Mouse (Mus musculus): ENCODE data around the gene Hexim2. TPM values are rescaled to one million over a fixed set of nuclear protein-coding genes. Genes with fewer than 3 reads are reported as not detected.

The Hexim2 gene
- polyA plus RNA-seq, 1 experiment from 2014 or later, result 12.3 TPM

GRCm38 (mm10) chr11:103173771-103174344 lies 41.6 kb downstream of the Hexim2 start:
- 92% methylated on average over 11 of the region's 11 CpGs for WGBS
- H3K4me1 ChIP-seq, result peaks cover 24% of the 10 kb centered on the region
- H3K27me3 ChIP-seq (ENCODE audit: low read depth, poor library complexity, severe bottlenecking), result peaks cover 67% of the 10 kb centered on the region
- H3K36me3 ChIP-seq, result 0 out of 2 replicates have a peak, but pooled peaks cover 3% of the 10 kb centered on the region
- H3K27ac ChIP-seq, result no peak overlapping the region
- DNase-seq (ENCODE audit: low spot score), result no peak
- no peaks in the 10 kb centered on the region for H3K9me3 ChIP-seq (replicated peaks)
- H3K4me3 ChIP-seq, result no peak overlapping the region

- no peak overlapping the region for H3K4me3 ChIP-seq
- H3K27ac ChIP-seq, result 0 out of 2 replicates have a peak overlapping the region, but pooled peaks have one; percentile 2
- no peaks in the 10 kb centered on the region for H3K9me3 ChIP-seq (replicated peaks)
- 0 out of 2 replicates have a peak, but pooled peaks cover 3% of the 10 kb centered on the region for H3K36me3 ChIP-seq
- DNase-seq (ENCODE audit: low spot score), result no peak
- peaks cover 24% of the 10 kb centered on the region for H3K4me1 ChIP-seq
- 81% methylated on average over 5 of the region's 5 CpGs for WGBS
- peaks cover 66% of the 10 kb centered on the region for H3K27me3 ChIP-seq (ENCODE audit: low read depth, poor library complexity, severe bottlenecking)
Measured at GRCm38 (mm10) chr11:103174411-103174832, 42.2 kb downstream of the Hexim2 start.

- WGBS, result 55% methylated on average over 8 of the region's 8 CpGs
- no peak for DNase-seq (ENCODE audit: low spot score)
- Histone ChIP-seq H3K4me3 (no peak overlapping the region), H3K4me1 (peaks cover 24% of the 10 kb centered on the region), H3K27ac (0 out of 2 replicates have a peak overlapping the region, but pooled peaks have one; percentile 2), H3K9me3 (replicated peaks) (no peaks in the 10 kb centered on the region), H3K36me3 (0 out of 2 replicates have a peak, but pooled peaks cover 3% of the 10 kb centered on the region), H3K27me3 (ENCODE audit: low read depth, poor library complexity, severe bottlenecking) (peaks cover 65% of the 10 kb centered on the region)
Measured at GRCm38 (mm10) chr11:103174891-103175391, 42.7 kb downstream of the Hexim2 start.

GRCm38 (mm10) chr11:103175688-103176442 lies 43.6 kb downstream of the Hexim2 start:
- no peaks in the 10 kb centered on the region for H3K9me3 ChIP-seq (replicated peaks)
- WGBS, result 83% methylated on average over 14 of the region's 14 CpGs
- H3K27me3 ChIP-seq (ENCODE audit: low read depth, poor library complexity, severe bottlenecking), result peaks cover 64% of the 10 kb centered on the region
- no peak overlapping the region; the same call in 1 of the 2 replicates for H3K27ac ChIP-seq
- H3K4me1 ChIP-seq, result peaks cover 18% of the 10 kb centered on the region
- H3K4me3 ChIP-seq, result no peak overlapping the region
- H3K36me3 ChIP-seq, result 0 out of 2 replicates have a peak, but pooled peaks cover under 1% of the 10 kb centered on the region
- DNase-seq (ENCODE audit: low spot score), result no peak

- H3K36me3 ChIP-seq, result no peaks in the 10 kb centered on the region
- H3K9me3 ChIP-seq (replicated peaks), result no peaks in the 10 kb centered on the region
- WGBS, result 95% methylated on average over 1 of the region's 1 CpGs
- H3K4me1 ChIP-seq, result peaks cover 12% of the 10 kb centered on the region
- peaks cover 57% of the 10 kb centered on the region for H3K27me3 ChIP-seq (ENCODE audit: low read depth, poor library complexity, severe bottlenecking)
- no peak overlapping the region for H3K4me3 ChIP-seq
- H3K27ac ChIP-seq, result no peak overlapping the region
- no peak for DNase-seq (ENCODE audit: low spot score)
Measured at GRCm38 (mm10) chr11:103176510-103176909, 44.3 kb downstream of the Hexim2 start.

GRCm38 (mm10) chr11:103177216-103177615 lies 45.0 kb downstream of the Hexim2 start:
- WGBS, result 87% methylated on average over 5 of the region's 5 CpGs
- DNase-seq (ENCODE audit: low spot score), result no peak
- no peak overlapping the region for H3K27ac ChIP-seq
- no peaks in the 10 kb centered on the region for H3K36me3 ChIP-seq
- H3K4me3 ChIP-seq, result no peak overlapping the region
- peaks cover 10% of the 10 kb centered on the region for H3K4me1 ChIP-seq
- peaks cover 50% of the 10 kb centered on the region for H3K27me3 ChIP-seq (ENCODE audit: low read depth, poor library complexity, severe bottlenecking)
- H3K9me3 ChIP-seq (replicated peaks), result no peaks in the 10 kb centered on the region

GRCm38 (mm10) chr11:103177815-103178485 lies 45.7 kb downstream of the Hexim2 start:
- H3K4me1 ChIP-seq, result peaks cover 10% of the 10 kb centered on the region
- H3K9me3 ChIP-seq (replicated peaks), result no peaks in the 10 kb centered on the region
- DNase-seq (ENCODE audit: low spot score), result no peak
- H3K27ac ChIP-seq, result no peak overlapping the region
- no peak overlapping the region for H3K4me3 ChIP-seq
- peaks cover 48% of the 10 kb centered on the region for H3K27me3 ChIP-seq (ENCODE audit: low read depth, poor library complexity, severe bottlenecking)
- no peaks in the 10 kb centered on the region for H3K36me3 ChIP-seq
- 84% methylated on average over 15 of the region's 15 CpGs for WGBS

GRCm38 (mm10) chr11:103178748-103179147 lies 46.5 kb downstream of the Hexim2 start:
- peaks cover 42% of the 10 kb centered on the region for H3K27me3 ChIP-seq (ENCODE audit: low read depth, poor library complexity, severe bottlenecking)
- no peaks in the 10 kb centered on the region for H3K36me3 ChIP-seq
- no peak overlapping the region for H3K27ac ChIP-seq
- no peak for DNase-seq (ENCODE audit: low spot score)
- no peak overlapping the region for H3K4me3 ChIP-seq
- 88% methylated on average over 8 of the region's 8 CpGs for WGBS
- peaks cover 10% of the 10 kb centered on the region for H3K4me1 ChIP-seq
- no peaks in the 10 kb centered on the region for H3K9me3 ChIP-seq (replicated peaks)

- DNase-seq (ENCODE audit: low spot score), result no peak
- H3K9me3 ChIP-seq (replicated peaks), result no peaks in the 10 kb centered on the region
- 69% methylated on average over 1 of the region's 1 CpGs for WGBS
- no peak overlapping the region for H3K4me3 ChIP-seq
- H3K27me3 ChIP-seq (ENCODE audit: low read depth, poor library complexity, severe bottlenecking), result peaks cover 32% of the 10 kb centered on the region
- peaks cover 5% of the 10 kb centered on the region; the same call in 1 of the 2 replicates for H3K4me1 ChIP-seq
- H3K36me3 ChIP-seq, result no peaks in the 10 kb centered on the region
- no peak overlapping the region for H3K27ac ChIP-seq
Measured at GRCm38 (mm10) chr11:103180426-103180825, 48.2 kb downstream of the Hexim2 start.

GRCm38 (mm10) chr11:103181349-103181748 lies 49.1 kb downstream of the Hexim2 start:
- WGBS, result 84% methylated on average over 9 of the region's 9 CpGs
- Histone ChIP-seq H3K4me1 (no peaks in the 10 kb centered on the region), H3K9me3 (replicated peaks) (no peaks in the 10 kb centered on the region), H3K4me3 (no peak overlapping the region), H3K27me3 (ENCODE audit: low read depth, poor library complexity, severe bottlenecking) (peaks cover 36% of the 10 kb centered on the region), H3K27ac (no peak overlapping the region), H3K36me3 (no peaks in the 10 kb centered on the region)
- DNase-seq (ENCODE audit: low spot score), result no peak

- no peak for DNase-seq (ENCODE audit: low spot score)
- Histone ChIP-seq H3K27ac (no peak overlapping the region), H3K4me1 (no peaks in the 10 kb centered on the region), H3K36me3 (no peaks in the 10 kb centered on the region), H3K27me3 (ENCODE audit: low read depth, poor library complexity, severe bottlenecking) (peaks cover 40% of the 10 kb centered on the region), H3K9me3 (replicated peaks) (no peaks in the 10 kb centered on the region), H3K4me3 (no peak overlapping the region)
- WGBS, result 84% methylated on average over 3 of the region's 3 CpGs
Measured at GRCm38 (mm10) chr11:103181911-103182310, 49.7 kb downstream of the Hexim2 start.

- DNase-seq (ENCODE audit: low spot score), result no peak
- Histone ChIP-seq H3K27me3 (ENCODE audit: low read depth, poor library complexity, severe bottlenecking) (peaks cover 40% of the 10 kb centered on the region), H3K4me1 (no peaks in the 10 kb centered on the region), H3K36me3 (no peaks in the 10 kb centered on the region), H3K27ac (no peak overlapping the region), H3K9me3 (replicated peaks) (no peaks in the 10 kb centered on the region), H3K4me3 (no peak overlapping the region)
- 38% methylated on average over 2 of the region's 2 CpGs for WGBS
Measured at GRCm38 (mm10) chr11:103184891-103185290, 52.7 kb downstream of the Hexim2 start.
